ENCODE assay signal across 8 mouse cellular contexts in genomic region chr9:6910537-6910936, GRCm38 (mm10).
DNase-seq lines count a peak whose midpoint lies in the region; ATAC-seq and TF ChIP-seq lines count a peak whose summit lies in the region.
"Not testable (repeated sequence)": the region's sequence is repeated elsewhere in the genome, so short reads cannot be mapped to it uniquely, and the experiment has no call there.

No protein-coding gene starts in this region.

- not testable (repeated sequence) for TF ChIP-seq CTCF in MEL (IDR thresholded peaks at IDR 0.05 in 2 of 3, conservative IDR thresholded peaks at IDR 0.05 in 1 of 3; ENCODE audit: control insufficient read depth in 1 of 3, insufficient read depth in 1 of 3, low read depth in 2 of 3, low read length in 3 of 3, poor library complexity in 1 of 3, severe bottlenecking in 1 of 3); liver, adult 2 months (IDR thresholded peaks at IDR 0.05; ENCODE audit: low read depth, low read length)

- H3K36me3 ChIP-seq in MEL (ENCODE audit: control insufficient read depth in 1 of 2, insufficient read depth in 2 of 2, low read length in 2 of 2), result peaks cover 0 to 25% of the 10 kb centered on the region in 2 experiments; a peak in 2 of 4 replicates
- H3K36me3 ChIP-seq in embryonic facial prominence, embryonic 14.5 days (ENCODE audit: control insufficient read depth, insufficient read depth, low read length); heart, embryonic 14.5 days (ENCODE audit: control insufficient read depth, insufficient read depth, low read length); liver, adult 2 months (ENCODE audit: control insufficient read depth, insufficient read depth, low read length); liver, embryonic 15.5 days (replicated peaks); myocyte (ENCODE audit: control insufficient read depth, insufficient read depth): not testable (repeated sequence)

- H3K4me3 ChIP-seq in MEL (ENCODE audit: control insufficient read depth in 1 of 2, insufficient read depth in 1 of 2, low read depth in 2 of 2, low read length in 2 of 2), result peak overlapping the region in 1 of 2 experiments; percentile 27; a peak in 1 of 4 replicates
- not testable (repeated sequence) for H3K4me3 ChIP-seq in embryonic facial prominence, embryonic 14.5 days (ENCODE audit: low read depth, low read length); heart, embryonic 14.5 days (ENCODE audit: control insufficient read depth in 1 of 2, insufficient read depth in 1 of 2, low read depth in 1 of 2, low read length in 2 of 2); liver, adult 2 months (ENCODE audit: insufficient read depth, low read depth, low read length); liver, embryonic 15.5 days (replicated peaks); myocyte

- peak; percentile 61 to 70 for TF ChIP-seq EP300 in MEL (IDR thresholded peaks at IDR 0.05; ENCODE audit: low read depth in 1 of 2, low read length in 2 of 2)

- DNase-seq in MEL (ENCODE audit: low read depth, low spot score) (peak; percentile 80), NIH3T3 (ENCODE audit: low read depth) (peak; percentile 4)
- DNase-seq in embryo, embryonic 10.5 days (ENCODE audit: low spot score), result peak; percentile 4
- DNase-seq in embryonic facial prominence, embryonic 14.5 days (ENCODE audit: low spot score), result peak; percentile 9
- peak; percentile 45 for DNase-seq in liver, adult 2 months (ENCODE audit: extremely low read depth, low read depth, low spot score)

- not testable (repeated sequence) for H3K27me3 ChIP-seq in MEL (ENCODE audit: control insufficient read depth in 1 of 2, insufficient read depth in 2 of 2, low read length in 2 of 2); embryonic facial prominence, embryonic 14.5 days (replicated peaks; ENCODE audit: control insufficient read depth, insufficient read depth, low read length); heart, embryonic 14.5 days (ENCODE audit: control insufficient read depth, insufficient read depth, low read length); liver, adult 2 months (ENCODE audit: control insufficient read depth, insufficient read depth, low read length); liver, embryonic 15.5 days; myocyte (ENCODE audit: control insufficient read depth, insufficient read depth, insufficient read length)

- 47% methylated on average over 4 of the region's 4 CpGs for WGBS in embryonic facial prominence, embryonic 14.5 days
- 47% methylated on average over 4 of the region's 4 CpGs for WGBS in heart, embryonic 14.5 days
- WGBS in liver, adult 2 months, result 30% methylated on average over 4 of the region's 4 CpGs
- WGBS in liver, embryonic 15.5 days (ENCODE audit: insufficient replicate concordance), result 24% methylated on average over 4 of the region's 4 CpGs

- TF ChIP-seq RAD21 in MEL (IDR thresholded peaks at IDR 0.05; ENCODE audit: low read depth, low read length), result not testable (repeated sequence)

- not testable (repeated sequence) for TF ChIP-seq POLR2A in MEL (IDR thresholded peaks at IDR 0.05; ENCODE audit: control insufficient read depth in 1 of 2, insufficient read depth in 1 of 2, low read depth in 1 of 2, low read length in 2 of 2, poor library complexity in 1 of 2); liver, adult 2 months (IDR thresholded peaks at IDR 0.05; ENCODE audit: extremely low read depth, insufficient read depth, low read length); myocyte (IDR thresholded peaks at IDR 0.05; ENCODE audit: insufficient read length, low read depth)

- H3K4me1 ChIP-seq in MEL (ENCODE audit: control insufficient read depth in 1 of 2, insufficient read depth in 2 of 2, low read length in 2 of 2), result peaks cover 7 to 18% of the 10 kb centered on the region in 2 experiments
- not testable (repeated sequence) for H3K4me1 ChIP-seq in embryonic facial prominence, embryonic 14.5 days (ENCODE audit: control insufficient read depth, insufficient read depth, low read length); heart, embryonic 14.5 days (ENCODE audit: control insufficient read depth in 2 of 2, insufficient read depth in 2 of 2, low read length in 2 of 2); liver, adult 2 months (ENCODE audit: control insufficient read depth, insufficient read depth, low read length); liver, embryonic 15.5 days (replicated peaks)

- not testable (repeated sequence) for H3K9me3 ChIP-seq in MEL (replicated peaks; ENCODE audit: insufficient read depth, low read length); embryonic facial prominence, embryonic 14.5 days (ENCODE audit: control insufficient read depth, low read length); heart, embryonic 14.5 days (ENCODE audit: control insufficient read depth, low read length); liver, embryonic 15.5 days (replicated peaks)

- not testable (repeated sequence) for H3K27ac ChIP-seq in MEL (ENCODE audit: control insufficient read depth, low read depth, low read length); embryonic facial prominence, embryonic 14.5 days (replicated peaks; ENCODE audit: low read depth, low read length); heart, embryonic 14.5 days (replicated peaks in 1 of 2; ENCODE audit: control insufficient read depth in 1 of 2, insufficient read depth in 1 of 2, low read depth in 2 of 2, low read length in 2 of 2); liver, adult 2 months (replicated peaks; ENCODE audit: insufficient read depth, low read depth, low read length); liver, embryonic 15.5 days (replicated peaks)

- H3K9ac ChIP-seq in MEL (ENCODE audit: control insufficient read depth, low read depth, low read length, poor library complexity, severe bottlenecking), result 0 out of 2 replicates have a peak overlapping the region, but pooled peaks have one; percentile 14
- not testable (repeated sequence) for H3K9ac ChIP-seq in embryonic facial prominence, embryonic 14.5 days (ENCODE audit: low read depth, low read length); heart, embryonic 14.5 days (ENCODE audit: low read length); liver, adult 2 months (ENCODE audit: low read depth, low read length); liver, embryonic 15.5 days

- not testable (repeated sequence) for H3K4me2 ChIP-seq in embryonic facial prominence, embryonic 14.5 days (ENCODE audit: low read depth, low read length)
- 0 out of 2 replicates have a peak overlapping the region, but pooled peaks have one; percentile 18 for H3K4me2 ChIP-seq in heart, embryonic 14.5 days (ENCODE audit: low read length)
- peak overlapping the region; percentile 13; the same call in 1 of the 2 replicates for H3K4me2 ChIP-seq in liver, embryonic 15.5 days
- peak overlapping the region; percentile 21 for H3K4me2 ChIP-seq in myocyte (ENCODE audit: low read depth)

- H3ac ChIP-seq in myocyte (ENCODE audit: control insufficient read depth, insufficient read length), result not testable (repeated sequence)

- H3K79me2 ChIP-seq in MEL (ENCODE audit: control insufficient read depth, insufficient read depth, low read length, poor library complexity); liver, adult 2 months (ENCODE audit: control insufficient read depth, insufficient read depth, low read length); myocyte (ENCODE audit: control insufficient read depth, insufficient read depth): not testable (repeated sequence)

- ATAC-seq in embryonic facial prominence, embryonic 14.5 days (ENCODE audit: low read depth); heart, embryonic 14.5 days (ENCODE audit: insufficient number of reproducible peaks, insufficient read depth, low FRiP score, low read depth); liver, embryonic 15.5 days (ENCODE audit: insufficient read depth): not testable (repeated sequence)

TF ChIP-seq in MEL, 35 proteins besides CTCF, POLR2A, EP300 and RAD21:
- TF ChIP-seq TCF12 (IDR thresholded peaks at IDR 0.05; ENCODE audit: low read depth, low read length), result peak; percentile 67
- TF ChIP-seq ETS1 (IDR thresholded peaks at IDR 0.05; ENCODE audit: low read depth, low read length), result peak; percentile 81
- TF ChIP-seq HCFC1 (IDR thresholded peaks at IDR 0.05; ENCODE audit: low read depth, low read length), result 0 out of 2 replicates have a peak, but pooled peaks have one; percentile 28
- TF ChIP-seq TAL1 (IDR thresholded peaks at IDR 0.05; ENCODE audit: low read length), result peak; percentile 38; the same call in 1 of the 2 replicates
- peak; percentile 85 for TF ChIP-seq SIN3A (IDR thresholded peaks at IDR 0.05; ENCODE audit: low read length)
- TF ChIP-seq RCOR1 (IDR thresholded peaks at IDR 0.05; ENCODE audit: low read depth, low read length), result 0 out of 2 replicates have a peak, but pooled peaks have one; percentile 23
- peak; percentile 81 for TF ChIP-seq GATA1 (IDR thresholded peaks at IDR 0.05; ENCODE audit: low read depth, low read length)

Comparison
In these comparisons a context has a peak if more than half of its experiments do, and no peak if none do; other contexts are left out.
1. DNase-seq: peak in every context shown above with its lines; median percentile 80 in MEL; 45 in liver, adult 2 months; 9 in embryonic facial prominence, embryonic 14.5 days; 4 in NIH3T3; 4 in embryo, embryonic 10.5 days.